Mouse (Mus musculus) intestine, embryonic 14.5 days (tissue): ENCODE measurements around the gene Hlx. TPM values are rescaled to one million over a fixed set of nuclear protein-coding genes. Genes with fewer than 3 reads are reported as not detected.

Experiments
- ATAC-seq: fragments of 200-750 bp; cut with Nextera tagmentation; replicated peaks from 2 replicates; pipeline ENCODE4 v1.8.0; 2017; ENCODE audit warnings: low read depth, moderate number of reproducible peaks, moderate TSS enrichment, moderate library complexity; ENCODE audit not compliant: low FRiP score, low TSS enrichment
- DNase-seq: peaks from one replicate; pipeline ENCODE4 v3.0.0-alpha.2; 2018; ENCODE audit warnings: low spot score
- H3K27ac ChIP-seq: fragments of 300-500 bp; sonication (generic); 2 replicates; pipeline ENCODE4 v1.5.1; 2014; ENCODE audit warnings: low read depth, mild to moderate bottlenecking, control low read depth
- H3K27me3 ChIP-seq: fragments of 300-500 bp; sonication (generic); replicated peaks from 2 replicates; pipeline ENCODE4 v1.6.1; 2014; ENCODE audit warnings: low read length, control low read depth; ENCODE audit not compliant: control insufficient read depth, insufficient read depth
- H3K36me3 ChIP-seq: fragments of 300-500 bp; sonication (generic); 2 replicates; pipeline ENCODE4 v1.6.1; 2014; ENCODE audit warnings: low read length, control low read depth; ENCODE audit not compliant: control insufficient read depth, insufficient read depth
- H3K4me1 ChIP-seq: fragments of 300-500 bp; sonication (generic); replicated peaks from 2 replicates; pipeline ENCODE4 v1.6.1; 2014; ENCODE audit warnings: low read length, control low read depth, mixed read lengths; ENCODE audit not compliant: control insufficient read depth, insufficient read depth
- H3K4me2 ChIP-seq: fragments of 300-500 bp; sonication (generic); 2 replicates; pipeline ENCODE4 v1.6.1; 2014; ENCODE audit warnings: low read length
- H3K4me3 ChIP-seq: fragments of 300-500 bp; sonication (generic); 2 replicates; pipeline ENCODE4 v1.5.1; 2014; ENCODE audit warnings: low read depth, low read length, control low read depth, mixed read lengths
- H3K9ac ChIP-seq: fragments of 300-500 bp; sonication (generic); 2 replicates; pipeline ENCODE4 v1.6.1; 2014; ENCODE audit warnings: mild to moderate bottlenecking, low read length
- H3K9me3 ChIP-seq: fragments of 300-500 bp; sonication (generic); 2 replicates; pipeline ENCODE4 v1.6.1; 2016; ENCODE audit warnings: low read length, control low read depth; ENCODE audit not compliant: control insufficient read depth
- WGBS: fragments of 180-500 bp; shearing (Covaris S2); extraction: QIAGEN DNeasy Blood & Tissue Kit; methylation state at CpG from one replicate; pipeline ENCODE4 v1.1.7; 2014; 5-methylcytosine and 5-hydroxymethylcytosine counted together
- polyA plus RNA-seq: library from polyadenylated mRNA; unstranded; fragments of >200 nt; fragmentation: Nextera tagmentation; extraction: Ambion mirVana; gene quantifications from 2 replicates; pipeline ENCODE4 v1.2.1, GENCODE M21; 2014

Hlx gene
- polyA plus RNA-seq, 1 experiment from 2014 or later = 49.3 TPM

DNA sequence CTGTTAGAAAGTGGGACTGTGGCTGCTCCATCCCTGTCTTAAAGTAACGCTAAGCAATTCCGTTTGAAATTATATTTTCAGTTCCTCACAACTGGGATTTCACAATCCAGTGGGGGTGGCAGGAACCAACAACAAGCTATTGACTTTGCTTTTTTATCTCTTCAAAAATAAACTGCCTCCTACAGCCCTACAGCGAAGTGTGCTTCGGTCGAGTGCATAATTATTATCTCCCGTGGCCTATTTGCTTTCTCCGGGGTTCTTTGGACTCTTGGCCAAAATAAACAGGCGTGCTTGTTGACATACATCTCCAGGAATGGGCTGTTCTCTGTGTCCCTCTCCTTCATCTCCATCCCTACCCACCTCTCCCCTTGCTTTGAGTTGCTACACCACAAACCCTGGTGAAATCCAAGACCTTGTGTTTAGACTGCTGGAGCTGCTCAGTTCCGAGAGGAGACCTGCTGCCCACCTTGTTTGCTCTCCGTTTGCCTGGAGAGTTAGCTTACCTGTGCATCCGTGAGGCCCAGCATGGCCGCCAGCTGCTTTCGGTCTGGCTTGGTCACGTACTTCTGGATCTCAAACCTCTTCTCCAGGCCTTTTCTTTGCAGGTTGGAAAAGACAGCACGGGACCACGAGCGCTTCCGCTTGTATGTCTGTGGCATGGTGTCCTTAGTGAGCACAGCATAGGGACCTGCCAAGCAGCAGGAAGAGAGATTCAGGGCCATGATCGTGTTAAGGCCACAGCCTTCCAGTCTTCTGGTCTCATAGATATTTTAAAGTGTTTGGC lies 2.9 kb downstream of the Hlx start:
- Histone ChIP-seq H3K4me3 (peak overlapping the region; percentile 88), H3K4me1 (peaks cover 32% of the 10 kb centered on the region), H3K9ac (peak overlapping the region; percentile 99), H3K9me3 (no peaks in the 10 kb centered on the region), H3K4me2 (peak overlapping the region; percentile 73), H3K27ac (peak overlapping the region; percentile 100), H3K27me3 (peaks cover 38% of the 10 kb centered on the region), H3K36me3 (peaks cover 34% of the 10 kb centered on the region)
- 4% methylated on average over 19 of the region's 19 CpGs for WGBS
- ATAC-seq (no peak), DNase-seq (peak; percentile 83)

GRCm38 (mm10) chr1:184728561-184729115 lies 3.8 kb downstream of the Hlx start:
- Histone ChIP-seq H3K27me3 (peaks cover 44% of the 10 kb centered on the region), H3K9ac (peak overlapping the region; percentile 99), H3K27ac (peak overlapping the region; percentile 100), H3K36me3 (peaks cover 34% of the 10 kb centered on the region), H3K4me2 (peak overlapping the region; percentile 73), H3K4me1 (peaks cover 33% of the 10 kb centered on the region), H3K4me3 (peak overlapping the region; percentile 88), H3K9me3 (no peaks in the 10 kb centered on the region)
- 3% methylated on average over 6 of the region's 6 CpGs for WGBS
- ATAC-seq (no peak), DNase-seq (no peak)

- peak overlapping the region; percentile 99 for H3K9ac ChIP-seq
- WGBS = 4% methylated on average over 49 of the region's 49 CpGs
- peaks cover 34% of the 10 kb centered on the region for H3K36me3 ChIP-seq
- ATAC-seq (no peak), DNase-seq (peak; percentile 87)
- peak overlapping the region; percentile 88 for H3K4me3 ChIP-seq
- peak overlapping the region; percentile 73 for H3K4me2 ChIP-seq
- H3K27ac ChIP-seq = peak overlapping the region; percentile 100
- H3K9me3 ChIP-seq = no peaks in the 10 kb centered on the region
- peaks cover 50% of the 10 kb centered on the region for H3K27me3 ChIP-seq
- peaks cover 30% of the 10 kb centered on the region for H3K4me1 ChIP-seq
These were observed 4.8 kb downstream of the Hlx start for GRCm38 (mm10) chr1:184727401-184728265.

DNA sequence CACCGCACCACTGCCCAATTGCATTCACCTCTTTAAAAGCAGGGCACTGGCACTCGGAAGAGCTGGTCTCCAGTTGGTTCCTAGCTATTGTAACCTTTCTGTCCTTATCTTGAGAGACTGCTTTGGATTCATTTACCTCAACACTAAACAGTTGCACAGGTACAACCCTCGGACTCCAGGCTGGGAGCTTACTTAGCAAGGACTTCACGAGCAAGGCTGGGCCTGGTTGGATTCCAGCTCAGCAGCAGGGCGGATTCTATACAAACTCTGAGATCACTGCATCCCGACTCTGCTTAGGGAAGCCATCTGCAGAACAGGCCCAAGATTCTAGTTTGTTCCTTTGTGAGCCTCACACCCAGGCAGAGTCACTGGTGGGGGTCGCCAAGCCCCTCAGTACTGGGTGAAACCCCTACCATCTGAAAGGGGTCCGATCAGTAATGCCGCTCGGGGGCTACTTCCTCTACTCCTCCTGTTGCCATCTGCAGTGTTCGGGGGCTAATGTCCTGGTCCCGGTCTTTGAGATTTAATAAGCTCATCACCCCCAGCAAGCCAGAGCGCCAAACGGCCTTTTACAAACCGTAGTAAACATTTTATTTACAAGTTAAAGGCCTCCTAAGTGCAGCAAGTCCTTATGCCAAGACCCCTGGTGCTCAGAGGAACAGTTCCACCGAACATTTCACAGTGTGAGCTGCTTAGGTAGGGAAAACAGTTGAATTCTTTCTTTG lies 5.7 kb downstream of the Hlx start:
- H3K27ac ChIP-seq = peak overlapping the region; percentile 100
- H3K9ac ChIP-seq = peak overlapping the region; percentile 99
- WGBS = 11% methylated on average over 16 of the region's 16 CpGs
- ATAC-seq (no peak), DNase-seq (no peak)
- peak overlapping the region; percentile 88 for H3K4me3 ChIP-seq
- peaks cover 56% of the 10 kb centered on the region for H3K27me3 ChIP-seq
- peaks cover 30% of the 10 kb centered on the region for H3K4me1 ChIP-seq
- H3K9me3 ChIP-seq = no peaks in the 10 kb centered on the region
- peaks cover 34% of the 10 kb centered on the region for H3K36me3 ChIP-seq
- peak overlapping the region; percentile 73 for H3K4me2 ChIP-seq

DNA sequence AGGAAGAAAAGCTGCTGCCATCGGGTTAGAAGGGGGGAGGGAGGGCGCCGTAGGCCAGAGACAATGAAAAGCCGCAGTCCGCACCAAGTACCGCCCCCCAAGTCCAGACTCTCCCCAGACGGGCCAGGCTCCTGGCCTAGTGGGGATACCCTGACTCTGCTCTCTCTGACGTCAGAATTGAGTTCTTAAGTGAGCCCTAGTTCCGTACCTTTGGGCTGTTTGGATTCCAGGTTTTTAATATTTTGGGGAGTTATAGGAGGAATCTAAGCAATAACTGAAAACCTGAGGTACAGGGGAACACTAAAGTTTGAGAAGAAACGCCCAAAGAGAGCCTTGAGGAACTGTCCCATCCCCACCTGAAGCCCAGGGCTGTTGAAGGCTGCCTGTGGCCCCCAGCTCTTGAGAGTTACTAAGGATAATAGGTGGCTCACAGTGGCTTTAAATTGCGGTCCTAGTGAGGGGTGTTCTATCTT lies 7.1 kb downstream of the Hlx start:
- Histone ChIP-seq H3K27ac (peak overlapping the region; percentile 78), H3K36me3 (peaks cover 34% of the 10 kb centered on the region), H3K9ac (peak overlapping the region; percentile 46), H3K27me3 (peaks cover 68% of the 10 kb centered on the region), H3K4me3 (peak overlapping the region; percentile 6; the same call in 1 of the 2 replicates), H3K4me2 (peak overlapping the region; percentile 73), H3K4me1 (peaks cover 36% of the 10 kb centered on the region), H3K9me3 (no peaks in the 10 kb centered on the region)
- WGBS = 15% methylated on average over 11 of the region's 11 CpGs
- ATAC-seq (0 out of 2 replicates have a peak, but pooled peaks have one; percentile 38), DNase-seq (peak; percentile 72)

- Histone ChIP-seq H3K27me3 (peaks cover 72% of the 10 kb centered on the region), H3K4me1 (peaks cover 36% of the 10 kb centered on the region), H3K4me2 (peak overlapping the region; percentile 73), H3K4me3 (peak overlapping the region; percentile 6; the same call in 1 of the 2 replicates), H3K9me3 (no peaks in the 10 kb centered on the region), H3K36me3 (peaks cover 30% of the 10 kb centered on the region), H3K9ac (peak overlapping the region; percentile 46), H3K27ac (peak overlapping the region; percentile 78)
- ATAC-seq = no peak
- WGBS = 5% methylated on average over 23 of the region's 23 CpGs
- DNase-seq = peak; percentile 77
These were observed 7.7 kb downstream of the Hlx start for GRCm38 (mm10) chr1:184724551-184725317.

DNA sequence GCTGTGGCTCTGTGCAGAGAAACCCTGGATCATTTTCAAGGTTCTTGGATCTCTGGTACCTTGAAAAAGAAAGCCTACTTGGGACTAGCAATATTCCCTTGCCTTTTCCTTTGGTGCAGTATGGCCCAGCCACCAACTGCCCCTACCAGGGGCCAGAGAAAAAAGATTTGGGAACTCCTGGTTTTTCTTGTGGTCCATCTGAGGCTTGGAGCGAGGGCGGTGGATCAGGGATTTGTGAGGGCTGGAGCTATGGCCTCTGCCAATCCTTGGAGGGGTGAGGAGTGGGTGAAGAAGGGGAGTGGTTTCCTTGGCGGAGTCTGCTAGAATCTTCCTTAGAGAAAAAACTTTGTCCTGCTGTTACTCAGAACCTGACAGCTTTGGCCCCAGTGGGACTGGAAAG lies 8.5 kb downstream of the Hlx start:
- Histone ChIP-seq H3K4me1 (peaks cover 36% of the 10 kb centered on the region), H3K36me3 (peaks cover 28% of the 10 kb centered on the region; the same call in 1 of the 2 replicates), H3K27ac (peak overlapping the region; percentile 78), H3K4me3 (no peak overlapping the region), H3K9ac (no peak overlapping the region; the same call in 1 of the 2 replicates), H3K27me3 (peaks cover 79% of the 10 kb centered on the region), H3K9me3 (no peaks in the 10 kb centered on the region), H3K4me2 (0 out of 2 replicates have a peak overlapping the region, but pooled peaks have one; percentile 73)
- WGBS = 22% methylated on average over 3 of the region's 3 CpGs
- peak; percentile 69 for DNase-seq
- no peak for ATAC-seq
